Mouse (Mus musculus) limb, embryonic 15.5 days (tissue): Measurements from ENCODE around the gene Acp5. TPM values are rescaled to one million over a fixed set of nuclear protein-coding genes. Genes with fewer than 3 reads are reported as not detected.

Experiments
- ATAC-seq: fragments of 200-750 bp; cut with Nextera tagmentation; 2 replicates; pipeline ENCODE4 v1.8.0; 2017; ENCODE audit warnings: low read depth, moderate TSS enrichment; ENCODE audit not compliant: insufficient number of reproducible peaks, low FRiP score, low TSS enrichment
- H3K27ac ChIP-seq: fragments of 300-500 bp; sonication (generic); 2 replicates; pipeline ENCODE4 v1.5.1; 2015; ENCODE audit warnings: moderate library complexity, mild to moderate bottlenecking, inconsistent platforms
- H3K27me3 ChIP-seq: fragments of 300-500 bp; sonication (generic); 2 replicates; pipeline ENCODE4 v1.6.1; 2015; ENCODE audit warnings: inconsistent platforms
- H3K36me3 ChIP-seq: fragments of 300-500 bp; sonication (generic); 2 replicates; pipeline ENCODE4 v1.6.1; 2015; ENCODE audit warnings: inconsistent platforms
- H3K4me1 ChIP-seq: fragments of 300-500 bp; sonication (generic); 2 replicates; pipeline ENCODE4 v1.6.1; 2015; ENCODE audit warnings: inconsistent platforms
- H3K4me2 ChIP-seq: fragments of 300-500 bp; sonication (generic); 2 replicates; pipeline ENCODE4 v1.6.1; 2015; ENCODE audit warnings: mild to moderate bottlenecking, inconsistent platforms
- H3K4me3 ChIP-seq: fragments of 300-500 bp; sonication (generic); 2 replicates; pipeline ENCODE4 v1.5.1; 2015; ENCODE audit warnings: mild to moderate bottlenecking, inconsistent platforms
- H3K9ac ChIP-seq: fragments of 300-500 bp; sonication (generic); 2 replicates; pipeline ENCODE4 v1.6.1; 2015; ENCODE audit warnings: inconsistent platforms
- H3K9me3 ChIP-seq: fragments of 300-500 bp; sonication (generic); 2 replicates; pipeline ENCODE4 v1.6.1; 2016; ENCODE audit warnings: inconsistent platforms
- WGBS: fragments of 180-500 bp; shearing (Covaris S2); methylation state at CpG from one replicate; pipeline ENCODE4 v1.1.7; 2015; 5-methylcytosine and 5-hydroxymethylcytosine counted together
- microRNA-seq: library from miRNA; unstranded; fragments of <30 nt; microRNA quantifications from one replicate; pipeline ENCODE4, GENCODE M21; 2016
- polyA plus RNA-seq: library from polyadenylated mRNA; unstranded; fragments of >200 nt; fragmentation: Nextera tagmentation; extraction: Ambion mirVana; gene quantifications from 2 replicates; pipeline ENCODE4 v1.2.1, GENCODE M21; 2015

Acp5 gene
- polyA plus RNA-seq, 1 experiment from 2014 or later: 31.2 TPM

- no peak overlapping the region for H3K4me3 ChIP-seq
- no peaks in the 10 kb centered on the region for H3K36me3 ChIP-seq
- 83% methylated on average over 2 of the region's 2 CpGs for whole genome bisulfite sequencing
- no peaks in the 10 kb centered on the region for H3K27me3 ChIP-seq
- H3K4me2 ChIP-seq: no peak overlapping the region
- ATAC-seq: no peak
- H3K9ac ChIP-seq: no peak overlapping the region
- H3K9me3 ChIP-seq: no peaks in the 10 kb centered on the region
- H3K4me1 ChIP-seq: peaks cover 13% of the 10 kb centered on the region; the same call in 1 of the 2 replicates
- H3K27ac ChIP-seq: no peak overlapping the region
Observed at GRCm38 (mm10) chr9:22087034-22087618, 48.4 kb downstream of the Acp5 start.

GRCm38 (mm10) chr9:22086012-22086411, 49.5 kb downstream of the Acp5 start:
- Histone ChIP-seq H3K9me3 (no peaks in the 10 kb centered on the region), H3K27me3 (no peaks in the 10 kb centered on the region), H3K4me1 (peaks cover 13% of the 10 kb centered on the region; the same call in 1 of the 2 replicates), H3K27ac (peak overlapping the region; percentile 88), H3K9ac (peak overlapping the region; percentile 64), H3K4me2 (peak overlapping the region; percentile 74), H3K4me3 (peak overlapping the region; percentile 84), H3K36me3 (no peaks in the 10 kb centered on the region)
- ATAC-seq: no peak
- 69% methylated on average over 6 of the region's 6 CpGs for WGBS

- H3K27me3 ChIP-seq: no peaks in the 10 kb centered on the region
- peak within 1 kb of the TSS; percentile 84 for H3K4me3 ChIP-seq
- peak within 1 kb of the TSS; percentile 74 for H3K4me2 ChIP-seq
- ATAC-seq: peak; percentile 97
- H3K27ac ChIP-seq: peak within 1 kb of the TSS; percentile 88
- H3K9me3 ChIP-seq: no peaks in the 10 kb centered on the region
- WGBS: 0% methylated on average over 48 of the region's 48 CpGs
- H3K9ac ChIP-seq: peak within 1 kb of the TSS; percentile 64
- 0 out of 2 replicates have a peak, but pooled peaks cover under 1% of the 10 kb centered on the region for H3K36me3 ChIP-seq
- peaks cover 13% of the 10 kb centered on the region; the same call in 1 of the 2 replicates for H3K4me1 ChIP-seq
Observed at GRCm38 (mm10) chr9:22085022-22085834, 50.3 kb downstream of the Acp5 start, which contains the start of gene Ecsit. Ecsit (minus strand) TSS chr9:22085438.

GRCm38 (mm10) chr9:22084667-22085021, 50.9 kb downstream of the Acp5 start:
- peak overlapping the region; percentile 84 for H3K4me3 ChIP-seq
- no peaks in the 10 kb centered on the region for H3K27me3 ChIP-seq
- WGBS: 29% methylated on average over 4 of the region's 4 CpGs
- H3K9me3 ChIP-seq: no peaks in the 10 kb centered on the region
- no peak for ATAC-seq
- H3K36me3 ChIP-seq: peaks cover 6% of the 10 kb centered on the region; the same call in 1 of the 2 replicates
- peak overlapping the region; percentile 64 for H3K9ac ChIP-seq
- peaks cover 13% of the 10 kb centered on the region; the same call in 1 of the 2 replicates for H3K4me1 ChIP-seq
- H3K27ac ChIP-seq: peak overlapping the region; percentile 88; the same call in 1 of the 2 replicates
- H3K4me2 ChIP-seq: peak overlapping the region; percentile 74

Small RNAs within 50 kb of the gene (microRNA-seq; reads per million reads assigned to microRNA genes)
- gene Mir7084: not detected

Other genes starting within 250 kb of the Acp5 start
- gene Rab3d, start 217.5 kb downstream of the Acp5 start, polyA plus RNA-seq: 57.3 and 57.7 TPM in 2 replicates
- 3.2 and 4.1 TPM in 2 replicates for gene Ccdc159, start 208.2 kb downstream of the Acp5 start, polyA plus RNA-seq
- gene Tmem205, start 208.2 kb downstream of the Acp5 start, polyA plus RNA-seq: 53.4 and 56.0 TPM in 2 replicates
- gene Plppr2, start 198.7 kb downstream of the Acp5 start, polyA plus RNA-seq: 8.4 and 8.7 TPM in 2 replicates
- 7.0 and 9.2 TPM in 2 replicates for gene Swsap1, start 180.0 kb downstream of the Acp5 start, polyA plus RNA-seq
- 6.0 and 6.4 TPM in 2 replicates for gene Epor, start 172.2 kb downstream of the Acp5 start, polyA plus RNA-seq
- gene Rgl3, start 146.3 kb downstream of the Acp5 start, polyA plus RNA-seq: 0.70 and 0.87 TPM in 2 replicates
- gene Ccdc151, start 133.1 kb downstream of the Acp5 start, polyA plus RNA-seq: 0.58 and 0.65 TPM in 2 replicates
- gene Prkcsh, start 132.9 kb downstream of the Acp5 start, polyA plus RNA-seq: 111 and 117 TPM in 2 replicates
- gene Elavl3, start 83.7 kb downstream of the Acp5 start, polyA plus RNA-seq: 0.05 and 0.10 TPM in 2 replicates
- not detected in 2 replicates for gene Gm49318, start 64.5 kb downstream of the Acp5 start, polyA plus RNA-seq
- gene Zfp653, start 64.3 kb downstream of the Acp5 start, polyA plus RNA-seq: 9.6 and 10.9 TPM in 2 replicates
- gene Ecsit, start 50.3 kb downstream of the Acp5 start, polyA plus RNA-seq: 38.4 and 39.6 TPM in 2 replicates
- gene Cnn1, start 36.5 kb downstream of the Acp5 start, polyA plus RNA-seq: 3.1 and 4.2 TPM in 2 replicates
- gene Elof1, start 18.5 kb downstream of the Acp5 start, polyA plus RNA-seq: 164 and 173 TPM in 2 replicates
- 69.3 and 78.2 TPM in 2 replicates for gene Pigyl, start 21.1 kb upstream of the Acp5 start, polyA plus RNA-seq
- 0.19 and 0.26 TPM in 2 replicates for gene Zfp872, start 52.4 kb upstream of the Acp5 start, polyA plus RNA-seq
- gene Zfp809, start 90.0 kb upstream of the Acp5 start, polyA plus RNA-seq: 16.5 and 17.7 TPM in 2 replicates
- 4.0 and 4.8 TPM in 2 replicates for gene Zfp599, start 124.2 kb upstream of the Acp5 start, polyA plus RNA-seq
- gene Zfp810, start 171.9 kb upstream of the Acp5 start, polyA plus RNA-seq: 17.2 and 17.5 TPM in 2 replicates